ENCODE assay signal across 14 mouse cellular contexts in genomic region chr10:28954515-28954914, GRCm38 (mm10). TPM values are rescaled to one million over a fixed set of nuclear protein-coding genes. Genes with fewer than 3 reads are reported as not detected.
A peak's percentile ranks its signal among the peaks of the same experiment; 100 is the strongest.
DNase-seq lines count a peak whose midpoint lies in the region; ATAC-seq and TF ChIP-seq lines count a peak whose summit lies in the region.
"Had no signal": no experiment of that assay in that cellular context is flagged by ENCODE, and none has a peak within 500 bp of the region (broad histone marks: within the 10 kb centered on the region; RNA-seq: fewer than 3 reads in every experiment).

No protein-coding gene starts in this region.

- TF ChIP-seq CTCF in forebrain, postnatal 0 days (IDR thresholded peaks at IDR 0.05; ENCODE audit: low read depth): peak; percentile 18; the same call in 1 of the 2 replicates
- peak; percentile 67 for TF ChIP-seq CTCF in layer of hippocampus, adult 2 months (conservative IDR thresholded peaks at IDR 0.05)
- peak; percentile 40 for TF ChIP-seq CTCF in intestine, postnatal 0 days (IDR thresholded peaks at IDR 0.05; ENCODE audit: low read depth)

- H3K4me1 ChIP-seq in forebrain, postnatal 0 days (ENCODE audit: insufficient read depth): no peaks in the 10 kb centered on the region
- H3K4me1 ChIP-seq in forebrain, embryonic 14.5 days (ENCODE audit: control insufficient read depth, insufficient read depth, low read length): no peaks in the 10 kb centered on the region
- H3K4me1 ChIP-seq in intestine, postnatal 0 days (replicated peaks; ENCODE audit: control insufficient read depth, insufficient read depth, low read length): no peaks in the 10 kb centered on the region

- no peaks in the 10 kb centered on the region for H3K27me3 ChIP-seq in forebrain, postnatal 0 days (ENCODE audit: insufficient read depth, low read length)
- H3K27me3 ChIP-seq in forebrain, embryonic 14.5 days (replicated peaks; ENCODE audit: control insufficient read depth, insufficient read depth, low read length): no peaks in the 10 kb centered on the region
- no peaks in the 10 kb centered on the region for H3K27me3 ChIP-seq in intestine, postnatal 0 days (replicated peaks; ENCODE audit: control insufficient read depth, insufficient read depth, low read length)

- no peak overlapping the region for H3K9ac ChIP-seq in forebrain, postnatal 0 days
- H3K9ac ChIP-seq in forebrain, embryonic 14.5 days (ENCODE audit: low read length): no peak overlapping the region
- no peak overlapping the region for H3K9ac ChIP-seq in intestine, postnatal 0 days (ENCODE audit: low read depth, low read length)

- no peak overlapping the region for H3K27ac ChIP-seq in forebrain, postnatal 0 days (ENCODE audit: low read depth, low read length)
- no peak overlapping the region for H3K27ac ChIP-seq in forebrain, embryonic 14.5 days (ENCODE audit: low read depth, low read length)
- no peak overlapping the region for H3K27ac ChIP-seq in layer of hippocampus, adult 2 months
- H3K27ac ChIP-seq in intestine, postnatal 0 days (ENCODE audit: low read depth, low read length): no peak overlapping the region
- H3K27ac ChIP-seq: macrophage had no signal

- no peak for DNase-seq in forebrain, postnatal 0 days
- DNase-seq in forebrain, embryonic 14.5 days (ENCODE audit: low spot score): no peak
- DNase-seq in layer of hippocampus, adult 2 months (ENCODE audit: low spot score in 2 of 2): no peak
- no peak for DNase-seq in layer of hippocampus, adult 8-10 months (ENCODE audit: low spot score in 2 of 2)
- DNase-seq in A20 (ENCODE audit: low read depth, low spot score): peak; percentile 6
- no peak for DNase-seq in thymus, postnatal 25 days
- no peak for DNase-seq in frontal cortex, postnatal 14 days (ENCODE audit: low spot score in 2 of 2)

- ATAC-seq in forebrain, postnatal 0 days: no peak
- ATAC-seq in forebrain, embryonic 14.5 days: no peak
- ATAC-seq in intestine, postnatal 0 days: no peak

- H3K36me3 ChIP-seq in forebrain, postnatal 0 days (ENCODE audit: insufficient read depth): no peaks in the 10 kb centered on the region
- H3K36me3 ChIP-seq in forebrain, embryonic 14.5 days (ENCODE audit: control insufficient read depth, insufficient read depth, low read length): no peaks in the 10 kb centered on the region
- no peaks in the 10 kb centered on the region for H3K36me3 ChIP-seq in intestine, postnatal 0 days (ENCODE audit: control insufficient read depth, insufficient read depth)

- no peak overlapping the region for H3K4me3 ChIP-seq in forebrain, postnatal 0 days (ENCODE audit: low read depth, low read length)
- no peak overlapping the region for H3K4me3 ChIP-seq in forebrain, embryonic 14.5 days (ENCODE audit: low read depth, low read length)
- no peak overlapping the region for H3K4me3 ChIP-seq in layer of hippocampus, adult 2 months
- no peak overlapping the region for H3K4me3 ChIP-seq in intestine, postnatal 0 days (ENCODE audit: low read depth, low read length)
- H3K4me3 ChIP-seq: erythroblast, embryonic 14.5 days had no signal

- H3K9me3 ChIP-seq in forebrain, postnatal 0 days (ENCODE audit: low read length): no peaks in the 10 kb centered on the region
- no peaks in the 10 kb centered on the region for H3K9me3 ChIP-seq in forebrain, embryonic 14.5 days (replicated peaks; ENCODE audit: control insufficient read depth, low read length)
- no peaks in the 10 kb centered on the region for H3K9me3 ChIP-seq in intestine, postnatal 0 days (ENCODE audit: control insufficient read depth)

- H3K4me2 ChIP-seq in forebrain, postnatal 0 days (ENCODE audit: low read depth): no peak overlapping the region
- no peak overlapping the region for H3K4me2 ChIP-seq in forebrain, embryonic 14.5 days (ENCODE audit: low read length)
- no peak overlapping the region; the same call in 1 of the 2 replicates for H3K4me2 ChIP-seq in intestine, postnatal 0 days (replicated peaks; ENCODE audit: low read depth)

- WGBS in forebrain, postnatal 0 days: 69% methylated on average over 4 of the region's 4 CpGs
- 73% methylated on average over 4 of the region's 4 CpGs for WGBS in forebrain, embryonic 14.5 days
- 50% methylated on average over 4 of the region's 4 CpGs for WGBS in intestine, postnatal 0 days

RNA-seq across cellular contexts. Expression of gene 2310057J18Rik, which starts 31.6 kb away (rescaled TPM):
- total RNA-seq in forebrain, postnatal 0 days (2014; rRNA removed): not detected in 2 replicates
- polyA plus RNA-seq in forebrain, postnatal 0 days (2015; fragmentation: Nextera tagmentation; extraction: Ambion mirVana): not detected in 2 replicates
- not detected in 2 replicates for polyA plus RNA-seq in forebrain, embryonic 14.5 days (2014; fragmentation: Nextera tagmentation; extraction: Ambion mirVana)
- not detected for total RNA-seq in layer of hippocampus, adult 2 months (2021)
- total RNA-seq in layer of hippocampus, adult 8-10 months (2022): not detected
- polyA plus RNA-seq in intestine, postnatal 0 days (2015; fragmentation: Nextera tagmentation; extraction: Ambion mirVana): 0.16 TPM in 1 of 2 replicates, not detected in the other
- total RNA-seq: gastrocnemius, postnatal 4 days; layer of hippocampus, postnatal 25 days; liver, adult 2 months had no signal
- polyA plus RNA-seq: erythroblast, embryonic 14.5 days; kidney, adult 2 months; liver, adult 2 months; macrophage had no signal
